11 mouse cellular contexts compared by ENCODE assay signal in genomic region chr2:108877141-108877540, GRCm38 (mm10).
A peak's percentile ranks its signal among the peaks of the same experiment; 100 is the strongest.
DNase-seq lines count a peak whose midpoint lies in the region; ATAC-seq and TF ChIP-seq lines count a peak whose summit lies in the region.
"Had no signal": no experiment of that assay in that cellular context is flagged by ENCODE, and none has a peak within 500 bp of the region (broad histone marks: within the 10 kb centered on the region; RNA-seq: fewer than 3 reads in every experiment).

No protein-coding gene starts in this region.

- no peak for DNase-seq in forebrain, postnatal 0 days
- DNase-seq in lung, embryonic 14.5 days: peak; percentile 80
- DNase-seq in lung, postnatal 25 days (ENCODE audit: low spot score): no peak
- no peak for DNase-seq in Patski (ENCODE audit: low read depth, low spot score)
- DNase-seq in retina, adult 2 months (ENCODE audit: low read depth, low spot score): peak; percentile 3
- DNase-seq in kidney, postnatal 10 days: no peak
- DNase-seq: gastrocnemius, postnatal 10 days had no signal

- TF ChIP-seq CTCF in forebrain, postnatal 0 days (IDR thresholded peaks at IDR 0.05; ENCODE audit: low read depth): peak; percentile 40
- peak; percentile 49 for TF ChIP-seq CTCF in lung, embryonic 14.5 days (IDR thresholded peaks at IDR 0.05; ENCODE audit: low read depth)
- peak; percentile 46 for TF ChIP-seq CTCF in Patski (IDR thresholded peaks at IDR 0.05)

- H3K27ac ChIP-seq in forebrain, postnatal 0 days (ENCODE audit: low read depth, low read length): no peak overlapping the region
- H3K27ac ChIP-seq in forebrain, embryonic 15.5 days (replicated peaks): no peak overlapping the region
- H3K27ac ChIP-seq in lung, embryonic 14.5 days (ENCODE audit: low read depth): no peak overlapping the region
- H3K27ac ChIP-seq: hindbrain, embryonic 13.5 days had no signal

- in situ Hi-C loops in Patski (cut with MboI; ENCODE audit: low pct_unique_long_range_greater_than_20kb): loop anchor here (25.0 kb wide), 2 partner anchors 810 to 915 kb away; no protein-coding TSS in a partner anchor

- H3K36me3 ChIP-seq in forebrain, postnatal 0 days (ENCODE audit: insufficient read depth): no peaks in the 10 kb centered on the region
- H3K36me3 ChIP-seq in forebrain, embryonic 15.5 days: no peaks in the 10 kb centered on the region
- no peaks in the 10 kb centered on the region for H3K36me3 ChIP-seq in lung, embryonic 14.5 days (ENCODE audit: insufficient read depth)
- H3K36me3 ChIP-seq: G1E; hindbrain, embryonic 13.5 days had no signal

- H3K4me3 ChIP-seq in forebrain, postnatal 0 days (ENCODE audit: low read depth, low read length): no peak overlapping the region
- no peak overlapping the region for H3K4me3 ChIP-seq in forebrain, embryonic 15.5 days
- no peak overlapping the region for H3K4me3 ChIP-seq in lung, embryonic 14.5 days (ENCODE audit: low read depth, low read length)
- H3K4me3 ChIP-seq: hindbrain, embryonic 13.5 days had no signal

- POLR2A ChIA-PET in Patski (lab: Charles Lee): no interaction called here

- 76% methylated on average over 4 of the region's 4 CpGs for WGBS in forebrain, postnatal 0 days
- 77% methylated on average over 4 of the region's 4 CpGs for WGBS in forebrain, embryonic 15.5 days
- 67% methylated on average over 4 of the region's 4 CpGs for WGBS in lung, embryonic 14.5 days

- no peak for ATAC-seq in forebrain, postnatal 0 days
- no peak for ATAC-seq in forebrain, embryonic 15.5 days (replicated peaks)
- ATAC-seq in lung, embryonic 14.5 days (ENCODE audit: insufficient read depth): peak; percentile 70; the same call in 1 of the 2 replicates
- no peak for ATAC-seq in Patski
- no peak for ATAC-seq in activated CD4-positive, CD25-positive, alpha-beta regulatory T cell, adult 4 months

- H3K9me3 ChIP-seq in forebrain, postnatal 0 days (ENCODE audit: low read length): no peaks in the 10 kb centered on the region
- H3K9me3 ChIP-seq in forebrain, embryonic 15.5 days: no peaks in the 10 kb centered on the region; the same call in 1 of the 2 replicates
- H3K9me3 ChIP-seq in lung, embryonic 14.5 days (ENCODE audit: low read depth, low read length): no peaks in the 10 kb centered on the region
- H3K9me3 ChIP-seq: hindbrain, embryonic 13.5 days had no signal

- no peaks in the 10 kb centered on the region for H3K4me1 ChIP-seq in forebrain, postnatal 0 days (ENCODE audit: insufficient read depth)
- no peaks in the 10 kb centered on the region for H3K4me1 ChIP-seq in forebrain, embryonic 15.5 days
- no peaks in the 10 kb centered on the region for H3K4me1 ChIP-seq in lung, embryonic 14.5 days (ENCODE audit: insufficient read depth)
- H3K4me1 ChIP-seq: hindbrain, embryonic 13.5 days had no signal

- H3K4me2 ChIP-seq in forebrain, postnatal 0 days (ENCODE audit: low read depth): no peak overlapping the region
- H3K4me2 ChIP-seq in forebrain, embryonic 15.5 days (replicated peaks): no peak overlapping the region
- H3K4me2 ChIP-seq in lung, embryonic 14.5 days: no peak overlapping the region
- H3K4me2 ChIP-seq: hindbrain, embryonic 13.5 days had no signal

- H3K9ac ChIP-seq in forebrain, postnatal 0 days: no peak overlapping the region
- no peak overlapping the region for H3K9ac ChIP-seq in forebrain, embryonic 15.5 days (replicated peaks)
- no peak overlapping the region for H3K9ac ChIP-seq in lung, embryonic 14.5 days
- H3K9ac ChIP-seq: hindbrain, embryonic 13.5 days had no signal

- no peaks in the 10 kb centered on the region for H3K27me3 ChIP-seq in forebrain, postnatal 0 days (ENCODE audit: insufficient read depth, low read length)
- H3K27me3 ChIP-seq in forebrain, embryonic 15.5 days: no peaks in the 10 kb centered on the region
- H3K27me3 ChIP-seq in lung, embryonic 14.5 days (ENCODE audit: insufficient read depth, low read length): no peaks in the 10 kb centered on the region
- H3K27me3 ChIP-seq in Patski: no peaks in the 10 kb centered on the region
- H3K27me3 ChIP-seq: hindbrain, embryonic 13.5 days had no signal

- CTCF ChIA-PET in Patski (lab: Charles Lee): interaction anchor here (1.4 to 1.7 kb wide), 2 partner anchors 10 to 186 kb away, joined by 3 to 5 read pairs; no protein-coding TSS in a partner anchor

Comparison
In these comparisons a context has a peak if more than half of its experiments do, and no peak if none do; other contexts are left out.
1. DNase-seq: peak in lung, embryonic 14.5 days (single experiment) and retina, adult 2 months (single experiment); none in forebrain, postnatal 0 days (single experiment), lung, postnatal 25 days (single experiment), Patski (single experiment) and kidney, postnatal 10 days (single experiment).
2. Peak in every context shown above with its lines, with median percentiles within 50 percentile points of each other: CTCF ChIP-seq.